In genomic region chr11:34814319-34814718, GRCm38 (mm10) we compare ENCODE assay signal across 20 mouse cellular contexts. TPM values are rescaled to one million over a fixed set of nuclear protein-coding genes. Genes with fewer than 3 reads are reported as not detected.
DNase-seq lines count a peak whose midpoint lies in the region; ATAC-seq and TF ChIP-seq lines count a peak whose summit lies in the region.
"Had no signal": no experiment of that assay in that cellular context is flagged by ENCODE, and none has a peak within 500 bp of the region (broad histone marks: within the 10 kb centered on the region; RNA-seq: fewer than 3 reads in every experiment).

No protein-coding gene starts in this region.

- H3K9me3 ChIP-seq in forebrain, embryonic 13.5 days (replicated peaks), result no peaks in the 10 kb centered on the region
- no peaks in the 10 kb centered on the region for H3K9me3 ChIP-seq in forebrain, embryonic 12.5 days
- H3K9me3 ChIP-seq in forebrain, embryonic 16.5 days (ENCODE audit: control insufficient read depth, low read length), result no peaks in the 10 kb centered on the region
- H3K9me3 ChIP-seq in forebrain, embryonic 11.5 days (ENCODE audit: control insufficient read depth, low read length), result no peaks in the 10 kb centered on the region
- no peaks in the 10 kb centered on the region for H3K9me3 ChIP-seq in midbrain, embryonic 13.5 days
- H3K9me3 ChIP-seq in midbrain, postnatal 0 days (ENCODE audit: low read length), result no peaks in the 10 kb centered on the region
- H3K9me3 ChIP-seq: embryonic facial prominence, embryonic 12.5 days; G1E had no signal

- WGBS in forebrain, embryonic 13.5 days, result 90% methylated on average over 6 of the region's 6 CpGs
- 93% methylated on average over 6 of the region's 6 CpGs for WGBS in forebrain, embryonic 12.5 days
- WGBS in forebrain, embryonic 16.5 days, result 88% methylated on average over 6 of the region's 6 CpGs
- WGBS in forebrain, embryonic 11.5 days, result 92% methylated on average over 6 of the region's 6 CpGs
- WGBS in midbrain, embryonic 13.5 days, result 80% methylated on average over 6 of the region's 6 CpGs
- 83% methylated on average over 6 of the region's 6 CpGs for WGBS in midbrain, postnatal 0 days

- TF ChIP-seq CTCF in midbrain, postnatal 0 days (IDR thresholded peaks at IDR 0.05), result no peak

- H3K27me3 ChIP-seq in forebrain, embryonic 13.5 days, result no peaks in the 10 kb centered on the region
- no peaks in the 10 kb centered on the region for H3K27me3 ChIP-seq in forebrain, embryonic 12.5 days
- no peaks in the 10 kb centered on the region for H3K27me3 ChIP-seq in forebrain, embryonic 16.5 days (replicated peaks; ENCODE audit: control insufficient read depth, insufficient read depth, low read length)
- H3K27me3 ChIP-seq in forebrain, embryonic 11.5 days (ENCODE audit: control insufficient read depth, insufficient read depth, low read length), result no peaks in the 10 kb centered on the region
- no peaks in the 10 kb centered on the region for H3K27me3 ChIP-seq in midbrain, embryonic 13.5 days
- no peaks in the 10 kb centered on the region for H3K27me3 ChIP-seq in midbrain, postnatal 0 days (ENCODE audit: insufficient read depth, low read length)
- H3K27me3 ChIP-seq: CH12.LX; embryonic facial prominence, embryonic 12.5 days; Patski had no signal

- DNase-seq in forebrain, embryonic 11.5 days (ENCODE audit: low spot score), result no peak
- no peak for DNase-seq in midbrain, postnatal 0 days (ENCODE audit: low spot score)
- DNase-seq: adrenal gland, adult 8-10 months; adrenal gland, postnatal 14 days; adrenal gland, postnatal 36 days; cerebellum, adult 11-12 months; cerebellum, adult 2 months; cerebellum, adult 9-10 months; cerebellum, postnatal 25 days had no signal

- 0 out of 2 replicates have a peak, but pooled peaks have one; percentile 59 for ATAC-seq in forebrain, embryonic 13.5 days
- ATAC-seq in forebrain, embryonic 12.5 days (ENCODE audit: low FRiP score), result no peak
- peak; percentile 38; the same call in 1 of the 2 replicates for ATAC-seq in forebrain, embryonic 16.5 days
- no peak for ATAC-seq in forebrain, embryonic 11.5 days (replicated peaks; ENCODE audit: low FRiP score)
- peak; percentile 45; the same call in 1 of the 2 replicates for ATAC-seq in midbrain, embryonic 13.5 days
- no peak for ATAC-seq in midbrain, postnatal 0 days (ENCODE audit: low FRiP score)
- ATAC-seq: activated CD4-positive, CD25-positive, alpha-beta regulatory T cell, adult 4 months; forebrain, embryonic 14.5 days; Patski had no signal

- no peak overlapping the region for H3K4me3 ChIP-seq in forebrain, embryonic 13.5 days
- H3K4me3 ChIP-seq in forebrain, embryonic 12.5 days (replicated peaks), result no peak overlapping the region
- no peak overlapping the region for H3K4me3 ChIP-seq in forebrain, embryonic 16.5 days (replicated peaks; ENCODE audit: low read length)
- no peak overlapping the region for H3K4me3 ChIP-seq in forebrain, embryonic 11.5 days (ENCODE audit: low read depth, low read length)
- H3K4me3 ChIP-seq in midbrain, embryonic 13.5 days (replicated peaks), result no peak overlapping the region
- H3K4me3 ChIP-seq in midbrain, postnatal 0 days (ENCODE audit: low read depth, low read length), result no peak overlapping the region
- H3K4me3 ChIP-seq: embryonic facial prominence, embryonic 10.5 days; embryonic facial prominence, embryonic 12.5 days had no signal

- H3K4me2 ChIP-seq in forebrain, embryonic 13.5 days, result no peak overlapping the region
- no peak overlapping the region for H3K4me2 ChIP-seq in forebrain, embryonic 12.5 days
- H3K4me2 ChIP-seq in forebrain, embryonic 16.5 days (ENCODE audit: low read length), result no peak overlapping the region
- no peak overlapping the region for H3K4me2 ChIP-seq in forebrain, embryonic 11.5 days (ENCODE audit: low read depth, low read length, severe bottlenecking)
- H3K4me2 ChIP-seq in midbrain, embryonic 13.5 days (replicated peaks), result no peak overlapping the region
- H3K4me2 ChIP-seq in midbrain, postnatal 0 days (ENCODE audit: low read depth, low read length, poor library complexity, severe bottlenecking), result no peak overlapping the region
- H3K4me2 ChIP-seq: embryonic facial prominence, embryonic 12.5 days had no signal

- H3K27ac ChIP-seq in forebrain, embryonic 13.5 days, result no peak overlapping the region
- H3K27ac ChIP-seq in forebrain, embryonic 12.5 days, result no peak overlapping the region
- no peak overlapping the region for H3K27ac ChIP-seq in forebrain, embryonic 16.5 days (ENCODE audit: low read length)
- no peak overlapping the region for H3K27ac ChIP-seq in forebrain, embryonic 11.5 days (ENCODE audit: low read depth, low read length)
- no peak overlapping the region for H3K27ac ChIP-seq in midbrain, embryonic 13.5 days
- no peak overlapping the region for H3K27ac ChIP-seq in midbrain, postnatal 0 days (ENCODE audit: low read depth, low read length)
- H3K27ac ChIP-seq: embryonic facial prominence, embryonic 10.5 days; embryonic facial prominence, embryonic 12.5 days had no signal

- no peaks in the 10 kb centered on the region for H3K4me1 ChIP-seq in forebrain, embryonic 13.5 days
- no peaks in the 10 kb centered on the region for H3K4me1 ChIP-seq in forebrain, embryonic 12.5 days
- H3K4me1 ChIP-seq in forebrain, embryonic 16.5 days (replicated peaks; ENCODE audit: control insufficient read depth, insufficient read depth, low read length), result no peaks in the 10 kb centered on the region
- H3K4me1 ChIP-seq in forebrain, embryonic 11.5 days (replicated peaks; ENCODE audit: control insufficient read depth, insufficient read depth, low read length), result no peaks in the 10 kb centered on the region
- no peaks in the 10 kb centered on the region for H3K4me1 ChIP-seq in midbrain, embryonic 13.5 days (replicated peaks)
- no peaks in the 10 kb centered on the region for H3K4me1 ChIP-seq in midbrain, postnatal 0 days (ENCODE audit: insufficient read depth, low read length)
- H3K4me1 ChIP-seq: embryonic facial prominence, embryonic 10.5 days; embryonic facial prominence, embryonic 12.5 days had no signal

- peaks cover 68% of the 10 kb centered on the region for H3K36me3 ChIP-seq in forebrain, embryonic 13.5 days (ENCODE audit: poor library complexity, severe bottlenecking)
- peaks cover 58% of the 10 kb centered on the region for H3K36me3 ChIP-seq in forebrain, embryonic 12.5 days (replicated peaks)
- no peaks in the 10 kb centered on the region for H3K36me3 ChIP-seq in forebrain, embryonic 16.5 days (ENCODE audit: control insufficient read depth, insufficient read depth)
- peaks cover 3% of the 10 kb centered on the region; the same call in 1 of the 2 replicates for H3K36me3 ChIP-seq in forebrain, embryonic 11.5 days (ENCODE audit: control insufficient read depth, insufficient read depth, low read length)
- H3K36me3 ChIP-seq in midbrain, embryonic 13.5 days, result peaks cover 32% of the 10 kb centered on the region
- no peaks in the 10 kb centered on the region for H3K36me3 ChIP-seq in midbrain, postnatal 0 days (ENCODE audit: insufficient read depth, low read length)

- no peak overlapping the region for H3K9ac ChIP-seq in forebrain, embryonic 13.5 days
- no peak overlapping the region for H3K9ac ChIP-seq in forebrain, embryonic 12.5 days
- no peak overlapping the region for H3K9ac ChIP-seq in forebrain, embryonic 16.5 days (replicated peaks; ENCODE audit: low read depth, low read length)
- no peak overlapping the region for H3K9ac ChIP-seq in forebrain, embryonic 11.5 days (ENCODE audit: low read length)
- no peak overlapping the region; the same call in 1 of the 2 replicates for H3K9ac ChIP-seq in midbrain, embryonic 13.5 days (replicated peaks)
- H3K9ac ChIP-seq in midbrain, postnatal 0 days (replicated peaks; ENCODE audit: low read length, poor library complexity, severe bottlenecking), result no peak overlapping the region
- H3K9ac ChIP-seq: embryonic facial prominence, embryonic 12.5 days had no signal

RNA-seq across cellular contexts. Expression of gene Spdl1, which starts 19.1 kb away (rescaled TPM):
- 16.9 and 20.3 TPM in 2 replicates for polyA plus RNA-seq in forebrain, embryonic 13.5 days (2015; fragmentation: Nextera tagmentation; extraction: Ambion mirVana)
- polyA plus RNA-seq in forebrain, embryonic 12.5 days (2016; fragmentation: Nextera tagmentation; extraction: Ambion mirVana), result 23.4 and 26.1 TPM in 2 replicates
- polyA plus RNA-seq in forebrain, embryonic 16.5 days (2015; fragmentation: Nextera tagmentation; extraction: Ambion mirVana), result 7.7 and 8.6 TPM in 2 replicates
- 27.9 and 30.1 TPM in 2 replicates for polyA plus RNA-seq in forebrain, embryonic 11.5 days (2014; fragmentation: Nextera tagmentation; extraction: Ambion mirVana)
- polyA plus RNA-seq in midbrain, embryonic 13.5 days (2015; fragmentation: Nextera tagmentation; extraction: Ambion mirVana), result 9.2 and 9.9 TPM in 2 replicates
- 0.93 and 1.7 TPM in 2 replicates for total RNA-seq in midbrain, postnatal 0 days (2014; rRNA removed)
- 0.77 and 1.1 TPM in 2 replicates for polyA plus RNA-seq in midbrain, postnatal 0 days (2015; fragmentation: Nextera tagmentation; extraction: Ambion mirVana)

RNA-seq across cellular contexts. Expression of gene Dock2, which starts 30.6 kb away (rescaled TPM):
- polyA plus RNA-seq in forebrain, embryonic 13.5 days (2015; fragmentation: Nextera tagmentation; extraction: Ambion mirVana), result 0.15 and 0.55 TPM in 2 replicates
- 0.46 and 0.66 TPM in 2 replicates for polyA plus RNA-seq in forebrain, embryonic 12.5 days (2016; fragmentation: Nextera tagmentation; extraction: Ambion mirVana)
- 0.48 and 0.72 TPM in 2 replicates for polyA plus RNA-seq in forebrain, embryonic 16.5 days (2015; fragmentation: Nextera tagmentation; extraction: Ambion mirVana)
- 0.67 and 1.1 TPM in 2 replicates for polyA plus RNA-seq in forebrain, embryonic 11.5 days (2014; fragmentation: Nextera tagmentation; extraction: Ambion mirVana)
- polyA plus RNA-seq in midbrain, embryonic 13.5 days (2015; fragmentation: Nextera tagmentation; extraction: Ambion mirVana), result 0.63 and 1.2 TPM in 2 replicates
- 1.6 and 1.7 TPM in 2 replicates for total RNA-seq in midbrain, postnatal 0 days (2014; rRNA removed)
- polyA plus RNA-seq in midbrain, postnatal 0 days (2015; fragmentation: Nextera tagmentation; extraction: Ambion mirVana), result 0.48 and 0.57 TPM in 2 replicates
- polyA plus RNA-seq: Patski had no signal

Comparison
In these comparisons a context has a peak if more than half of its experiments do, and no peak if none do; other contexts are left out.
1. ATAC-seq: peak in forebrain, embryonic 13.5 days (single experiment), forebrain, embryonic 16.5 days (single experiment) and midbrain, embryonic 13.5 days (single experiment); none in forebrain, embryonic 12.5 days (single experiment), forebrain, embryonic 11.5 days (single experiment) and midbrain, postnatal 0 days (single experiment).